Mouse (Mus musculus): ENCODE data around the gene Zc3h18.

The Zc3h18 gene

DNA sequence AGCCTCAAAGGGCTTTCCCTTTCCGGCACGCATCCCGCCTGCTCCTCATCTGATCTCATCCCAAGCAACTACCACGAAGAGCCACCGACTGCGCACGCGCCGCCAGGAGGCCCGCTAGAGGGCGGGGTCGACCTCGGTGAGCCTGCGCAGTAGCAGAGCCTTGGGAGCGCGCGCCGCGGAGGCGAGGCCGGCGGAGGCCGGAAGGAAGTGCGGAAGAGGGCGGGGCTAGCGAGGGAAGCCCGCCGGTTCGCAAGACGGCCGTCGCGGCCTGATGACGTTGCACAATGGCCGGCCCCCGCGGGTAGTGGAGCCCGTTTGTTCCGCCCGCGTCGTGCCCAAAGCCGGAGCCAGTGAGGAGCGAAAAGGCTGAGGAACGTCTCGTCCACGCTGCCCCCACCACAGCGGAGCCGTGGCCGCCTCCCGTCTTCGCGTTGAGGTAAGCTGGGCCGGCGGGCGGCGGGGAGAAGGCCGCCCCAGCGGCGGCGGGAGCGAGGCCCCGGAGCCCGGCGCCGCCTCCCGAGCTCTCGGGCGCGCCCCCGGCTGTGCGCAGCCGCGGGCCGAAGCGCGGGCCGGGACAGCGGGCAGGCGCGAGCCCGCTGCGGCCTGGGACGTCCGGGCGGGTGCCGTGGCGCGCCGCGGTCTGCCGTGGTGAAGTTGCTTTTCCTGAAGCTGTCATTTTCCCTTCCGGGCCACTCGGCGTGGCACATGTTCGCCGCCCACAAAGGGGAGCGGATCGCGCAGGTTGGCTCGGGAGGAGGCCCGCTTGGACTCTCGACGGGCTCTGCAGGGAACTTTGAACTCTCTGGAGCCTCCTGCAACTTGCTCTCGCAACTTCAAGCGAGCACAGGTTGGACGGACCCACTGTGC, at the start of gene Zc3h18:
Zc3h18 (plus strand) TSS at position 245 of the 867 bp plus-strand sequence.
- in situ Hi-C loops (cut with MboI, MseI), result loop anchor here (5.0 kb wide), 1 partner anchor 94 kb away; the partner anchor contains the start of gene Zfpm1

DNA sequence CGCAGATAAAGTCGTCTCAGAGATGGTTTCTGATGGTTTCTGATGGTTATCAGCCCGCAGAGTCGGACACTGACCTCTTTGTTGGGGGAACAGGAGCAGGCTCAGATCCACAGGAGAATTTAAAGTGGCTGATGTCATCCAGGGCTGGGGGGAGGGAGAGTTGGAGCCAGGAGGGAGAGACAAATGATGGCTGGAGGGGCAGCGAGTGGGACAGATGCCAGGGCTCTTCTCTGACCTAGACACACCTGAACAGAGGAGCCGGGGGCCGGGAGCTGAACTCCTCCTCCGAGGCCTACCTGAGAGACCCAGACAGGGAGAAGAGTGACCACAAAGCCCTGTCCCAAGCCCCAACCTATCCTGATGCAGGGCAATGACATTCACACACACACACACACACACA, 47.3 kb upstream of the Zc3h18 start:
- in situ Hi-C loops (cut with MboI, MseI), result loop anchor here (10.0 kb wide), 1 partner anchor 486 kb away; no protein-coding TSS in a partner anchor

DNA sequence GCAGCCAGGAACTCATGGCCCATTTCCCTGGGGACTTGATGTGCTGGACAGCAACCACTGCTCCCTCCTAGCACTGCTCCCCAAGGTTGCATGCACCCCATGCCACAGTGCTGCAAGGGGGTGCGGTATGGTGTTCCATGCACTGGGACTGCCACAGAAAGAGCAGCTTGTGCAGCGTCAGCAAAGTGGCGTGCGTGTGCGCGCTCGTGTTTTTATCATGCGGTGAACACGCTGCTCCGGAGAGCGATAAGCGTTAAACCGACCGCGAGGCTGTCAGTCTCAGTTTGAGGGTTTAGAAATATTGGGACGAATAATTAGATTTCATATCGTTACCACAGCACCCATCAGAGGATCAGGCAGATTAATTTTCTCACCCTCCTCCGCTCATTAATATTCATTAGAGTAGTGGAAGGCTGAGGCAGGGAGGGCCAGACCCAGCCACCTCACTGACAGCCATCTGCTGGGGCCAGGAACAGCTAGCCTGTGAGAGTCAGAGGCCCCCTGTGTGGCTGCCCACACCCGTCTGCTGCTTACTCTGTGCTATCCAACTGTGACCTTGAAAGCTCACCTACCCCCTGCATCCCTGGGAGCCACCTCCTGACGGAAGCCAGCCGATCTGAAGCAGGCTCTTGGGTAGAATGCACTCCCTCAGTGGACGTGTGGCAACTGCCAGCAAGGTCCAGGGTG, 46.7 kb upstream of the Zc3h18 start:
- in situ Hi-C loops (cut with MboI, MseI), result loop anchor here (5.0 to 10.0 kb wide), 2 partner anchors 57 to 485 kb away; no protein-coding TSS in a partner anchor

DNA sequence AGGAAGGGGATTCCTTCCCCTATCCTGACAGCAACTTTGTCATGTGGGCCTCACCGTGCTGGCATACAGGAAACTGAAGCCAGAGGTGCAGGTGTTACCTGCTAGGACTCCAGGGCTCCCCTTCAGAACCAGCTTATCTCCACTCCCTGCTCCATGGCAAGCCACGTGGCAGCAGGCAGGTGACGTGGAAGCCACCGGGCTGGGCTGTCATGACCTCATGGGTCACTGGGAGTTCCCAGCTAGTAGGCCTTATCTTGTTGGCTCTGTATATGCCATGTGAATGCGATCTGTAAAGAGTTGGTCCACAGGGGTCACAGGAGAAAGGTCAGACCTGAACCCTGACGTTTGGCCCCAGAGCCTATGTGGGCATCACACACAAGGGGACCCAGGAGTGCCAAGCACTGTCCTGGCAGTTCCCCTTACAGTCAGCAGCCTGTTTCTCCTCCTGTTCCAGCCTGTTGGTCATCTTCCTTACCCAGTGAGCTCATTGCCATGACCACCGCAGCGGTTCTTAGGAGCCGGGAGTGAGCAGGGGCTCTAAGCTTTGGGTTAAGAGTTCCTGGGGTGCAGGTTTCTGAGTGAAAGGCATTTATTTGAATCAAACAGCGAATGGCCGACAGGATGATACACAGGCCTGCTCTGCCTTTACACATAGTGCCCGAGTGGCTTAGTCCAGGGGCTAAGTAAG, 45.8 kb upstream of the Zc3h18 start:
- in situ Hi-C loops (cut with MboI, MseI), result loop anchor here (5.0 kb wide), 1 partner anchor 58 kb away; no protein-coding TSS in a partner anchor

DNA sequence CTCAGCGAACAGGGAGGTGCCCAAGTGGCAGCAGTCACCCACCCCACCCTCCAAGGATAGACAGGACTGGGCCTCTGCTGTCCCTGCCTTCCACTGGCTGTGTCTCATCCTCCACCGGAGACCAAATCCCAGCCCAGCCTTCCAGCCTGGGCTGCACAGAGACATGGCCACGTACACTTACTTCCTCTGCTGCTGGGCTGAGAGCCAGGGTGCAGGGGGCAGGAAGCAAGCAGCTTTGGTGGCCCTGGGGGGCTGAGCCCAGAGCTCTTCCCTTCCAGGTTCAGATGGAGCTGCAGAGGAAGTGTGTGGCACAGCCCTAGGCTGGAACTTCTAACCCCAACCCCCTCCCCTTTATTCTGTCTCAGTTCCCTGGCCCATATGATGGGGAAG, 45.3 kb upstream of the Zc3h18 start:
- in situ Hi-C loops (cut with MboI, MseI), result loop anchor here (5.0 kb wide), 1 partner anchor 59 kb away; no protein-coding TSS in a partner anchor

DNA sequence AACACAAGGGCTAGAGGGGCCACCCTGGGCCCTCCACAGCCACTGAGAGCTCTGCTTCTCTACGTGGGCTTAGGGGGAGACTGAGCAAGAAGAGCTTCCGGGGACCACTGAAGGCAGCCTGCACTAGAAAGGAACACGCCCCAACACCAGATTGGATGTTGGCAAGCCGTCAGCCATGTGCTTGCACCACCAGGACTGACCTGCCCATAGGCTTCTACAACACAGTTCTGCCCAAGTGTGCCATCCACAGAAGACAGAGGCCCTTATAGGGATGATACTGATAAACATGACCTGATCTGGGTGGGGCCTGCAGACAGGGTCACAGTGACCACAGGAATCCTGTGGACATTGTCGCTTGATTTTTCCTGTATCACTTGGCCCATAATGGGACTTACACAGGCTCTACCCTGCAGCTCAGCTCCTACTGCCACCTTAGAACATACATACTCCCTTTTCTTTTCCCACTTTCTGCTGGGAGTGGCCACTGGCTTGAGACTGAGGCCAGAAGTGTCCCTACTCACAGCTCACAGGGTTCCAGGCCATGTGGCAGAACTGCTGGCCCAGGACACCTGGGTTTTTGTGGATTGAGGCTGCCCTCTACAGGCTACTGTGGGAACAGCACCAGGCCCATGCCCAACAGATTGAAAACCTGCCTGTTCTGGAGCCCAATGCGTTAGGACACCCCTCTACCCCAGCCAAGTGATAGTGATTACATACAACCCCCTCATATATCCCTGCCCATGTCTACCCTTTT, 43.5 kb upstream of the Zc3h18 start:
- in situ Hi-C loops (cut with MboI, MseI), result loop anchor here (5.0 kb wide), 1 partner anchor 61 kb away; no protein-coding TSS in a partner anchor

DNA sequence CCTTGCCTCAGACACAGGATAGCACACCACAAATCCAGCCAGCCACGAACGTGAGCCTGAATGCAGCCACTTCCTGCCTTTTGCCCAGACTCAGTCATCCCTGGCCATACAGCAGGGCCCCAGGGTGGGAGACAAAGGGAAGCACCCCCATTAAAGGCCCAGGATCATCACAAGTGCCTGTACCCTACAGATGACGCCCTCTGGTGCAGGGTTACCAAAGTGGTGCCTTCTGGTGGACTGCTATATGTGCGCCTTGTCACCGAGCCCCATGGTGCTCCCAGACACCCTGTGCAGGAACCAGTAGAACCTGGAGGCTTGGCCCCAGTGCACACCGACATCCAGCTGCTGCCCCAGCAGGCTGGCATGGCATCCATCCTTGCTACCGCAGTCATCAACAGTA, 42.9 kb upstream of the Zc3h18 start:
- in situ Hi-C loops (cut with MboI, MseI), result loop anchor here (5.0 kb wide), 1 partner anchor 61 kb away; no protein-coding TSS in a partner anchor

DNA sequence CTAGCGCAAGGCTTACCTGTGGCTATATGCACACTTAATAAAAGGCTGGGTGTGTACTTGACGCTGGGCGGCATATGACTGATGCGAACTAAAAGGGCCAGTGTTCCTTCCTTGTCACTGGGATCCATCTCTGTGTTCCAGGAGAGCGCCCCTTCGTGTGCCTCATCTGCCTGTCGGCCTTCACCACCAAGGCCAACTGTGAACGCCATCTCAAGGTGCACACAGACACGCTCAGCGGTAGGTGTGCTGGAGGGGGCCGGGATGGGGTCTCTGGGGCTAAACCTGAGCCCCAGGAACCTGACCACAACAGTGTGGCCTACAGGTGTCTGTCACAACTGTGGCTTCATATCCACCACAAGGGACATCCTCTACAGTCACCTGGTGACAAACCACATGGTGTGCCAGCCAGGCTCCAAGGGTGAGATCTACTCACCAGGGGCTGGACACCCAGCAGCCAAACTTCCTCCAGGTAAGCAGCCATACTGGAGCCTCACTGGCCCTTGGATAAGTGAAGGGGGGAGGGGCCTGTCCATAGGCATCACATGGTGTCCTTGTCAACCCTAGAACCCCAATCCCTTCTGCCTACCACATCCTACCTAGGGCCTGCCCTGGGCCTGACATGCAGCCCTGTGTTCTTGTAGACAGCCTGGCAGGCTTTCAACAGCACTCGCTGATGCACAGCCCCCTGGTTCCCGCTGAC, 41.5 kb upstream of the Zc3h18 start:
- in situ Hi-C loops (cut with MboI, MseI), result loop anchor here (5.0 kb wide), 1 partner anchor 63 kb away; no protein-coding TSS in a partner anchor

DNA sequence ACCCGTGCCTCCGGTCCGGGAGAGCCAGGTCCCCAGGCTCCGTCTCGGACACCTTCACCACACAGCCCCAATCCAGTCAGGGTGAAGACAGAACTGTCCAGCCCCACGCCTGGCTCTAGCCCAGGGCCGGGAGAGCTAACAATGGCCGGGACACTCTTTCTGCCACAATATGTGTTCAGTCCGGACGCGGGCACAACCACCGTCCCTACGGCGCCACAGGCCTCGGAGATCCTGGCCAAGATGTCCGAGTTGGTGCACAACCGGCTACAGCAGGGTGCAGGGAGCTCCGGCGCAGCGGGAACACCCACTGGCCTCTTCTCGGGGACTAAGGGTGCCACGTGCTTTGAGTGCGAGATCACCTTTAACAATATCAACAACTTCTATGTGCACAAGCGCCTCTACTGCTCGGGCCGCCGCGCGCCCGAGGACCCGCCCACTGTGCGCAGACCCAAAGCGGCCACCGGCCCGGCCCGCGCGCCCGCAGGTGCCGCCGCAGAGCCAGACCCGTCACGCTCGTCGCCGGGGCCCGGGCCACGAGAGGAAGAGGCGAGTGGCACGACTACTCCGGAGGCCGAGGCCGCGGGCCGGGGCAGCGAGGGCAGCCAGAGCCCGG, 40.7 kb upstream of the Zc3h18 start:
- in situ Hi-C loops (cut with MboI, MseI), result no loop called here

DNA sequence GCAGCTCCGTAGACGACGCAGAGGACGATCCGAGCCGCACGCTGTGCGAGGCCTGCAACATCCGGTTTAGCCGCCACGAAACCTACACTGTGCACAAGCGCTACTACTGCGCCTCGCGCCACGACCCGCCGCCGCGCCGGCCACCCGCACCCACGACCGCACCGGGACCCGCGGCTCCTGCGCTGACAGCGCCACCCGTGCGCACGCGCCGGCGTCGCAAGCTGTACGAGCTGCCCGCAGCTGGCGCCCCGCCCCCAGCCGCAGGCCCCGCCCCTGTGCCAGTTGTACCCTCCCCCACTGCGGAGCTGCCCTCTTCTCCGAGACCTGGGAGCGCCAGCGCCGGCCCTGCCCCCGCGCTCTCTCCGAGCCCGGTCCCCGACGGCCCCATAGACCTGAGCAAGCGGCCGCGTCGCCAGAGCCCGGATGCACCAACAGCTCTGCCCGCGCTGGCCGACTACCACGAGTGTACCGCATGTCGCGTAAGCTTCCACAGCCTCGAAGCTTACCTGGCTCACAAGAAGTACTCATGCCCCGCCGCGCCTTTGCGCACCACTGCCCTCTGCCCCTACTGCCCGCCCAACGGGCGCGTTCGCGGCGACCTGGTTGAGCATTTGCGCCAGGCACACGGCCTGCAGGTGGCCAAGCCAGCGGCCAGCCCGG, 40.0 kb upstream of the Zc3h18 start:
- in situ Hi-C loops (cut with MboI, MseI), result no loop called here

DNA sequence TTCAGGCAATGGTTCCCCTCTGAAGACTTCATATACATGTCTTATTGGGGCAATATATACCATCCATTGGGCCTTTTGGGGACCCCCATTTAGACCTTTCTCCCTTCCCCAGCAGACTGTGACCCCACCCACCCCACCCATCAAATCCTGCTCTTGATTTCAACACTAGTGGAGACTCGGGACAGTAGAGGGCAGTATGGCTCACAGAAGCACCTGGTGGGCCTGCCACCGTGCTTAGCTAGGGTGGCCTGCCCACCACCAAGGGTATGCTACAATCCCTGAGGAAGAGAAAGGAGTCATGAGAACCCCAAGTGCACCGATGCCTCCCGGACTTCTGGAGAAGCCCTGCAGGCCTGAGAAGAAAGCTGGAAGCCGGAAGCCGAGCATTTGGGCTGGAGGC, 37.6 kb upstream of the Zc3h18 start:
- in situ Hi-C loops (cut with MboI, MseI), result no loop called here

DNA sequence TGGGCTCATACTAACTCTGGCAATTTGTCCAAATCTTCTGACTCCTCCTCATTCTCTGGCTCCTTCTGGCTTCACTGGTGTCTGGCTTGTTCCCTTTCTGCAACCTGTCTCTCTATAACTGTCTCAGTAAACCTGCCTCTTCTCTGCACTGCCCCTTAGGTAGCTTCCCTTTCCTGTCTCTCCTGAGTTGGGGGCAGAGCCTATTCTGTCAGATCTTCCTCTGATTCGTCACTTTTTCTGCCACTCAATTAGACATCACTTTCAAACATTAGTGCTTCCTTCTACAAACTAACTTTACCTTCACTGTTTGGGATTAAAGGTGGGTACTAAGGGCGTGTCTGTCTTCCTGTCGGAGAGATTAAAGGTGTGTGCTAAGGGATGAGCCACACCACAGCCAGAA, 35.6 kb upstream of the Zc3h18 start:
- in situ Hi-C loops (cut with MboI, MseI), result no loop called here

DNA sequence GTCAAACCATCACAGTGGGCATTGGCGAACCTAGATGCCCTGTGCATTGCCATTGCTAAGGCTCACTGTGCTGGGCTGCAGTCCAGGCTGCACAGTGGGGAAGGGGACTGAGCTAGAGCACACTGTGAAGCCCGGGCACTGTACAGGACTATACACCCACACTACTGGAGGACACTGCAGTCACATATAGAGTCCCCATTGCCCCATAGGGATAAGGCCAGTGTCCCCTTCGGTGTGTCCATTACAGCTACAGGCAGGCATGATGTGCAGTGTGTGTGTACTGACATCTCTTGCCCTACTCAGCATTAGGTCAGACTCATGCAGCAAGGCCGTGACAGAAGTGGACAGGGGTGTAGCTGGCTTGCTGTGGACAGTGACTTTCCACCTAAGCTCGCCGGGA, 34.6 kb upstream of the Zc3h18 start:
- in situ Hi-C loops (cut with MboI, MseI), result no loop called here

DNA sequence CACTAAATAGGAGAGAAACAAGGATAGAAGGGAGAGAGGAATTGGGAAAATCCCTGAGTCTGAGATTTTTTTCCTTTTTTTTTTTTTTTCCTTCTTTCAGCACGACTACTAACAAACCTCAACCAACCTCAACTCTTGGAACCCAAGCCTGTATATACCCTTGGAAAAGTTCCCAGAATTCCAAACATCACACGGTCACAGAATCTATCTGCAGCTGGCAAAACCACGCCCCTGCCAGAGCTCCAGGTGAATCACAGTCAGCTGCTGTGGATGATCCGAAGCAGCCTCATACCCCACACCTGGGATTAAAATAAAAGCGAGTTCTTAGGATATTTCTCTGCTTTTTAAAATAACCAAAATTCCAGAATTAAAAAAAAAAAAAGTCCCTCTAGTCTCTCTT, 34.0 kb upstream of the Zc3h18 start:
- in situ Hi-C loops (cut with MboI, MseI), result no loop called here

DNA sequence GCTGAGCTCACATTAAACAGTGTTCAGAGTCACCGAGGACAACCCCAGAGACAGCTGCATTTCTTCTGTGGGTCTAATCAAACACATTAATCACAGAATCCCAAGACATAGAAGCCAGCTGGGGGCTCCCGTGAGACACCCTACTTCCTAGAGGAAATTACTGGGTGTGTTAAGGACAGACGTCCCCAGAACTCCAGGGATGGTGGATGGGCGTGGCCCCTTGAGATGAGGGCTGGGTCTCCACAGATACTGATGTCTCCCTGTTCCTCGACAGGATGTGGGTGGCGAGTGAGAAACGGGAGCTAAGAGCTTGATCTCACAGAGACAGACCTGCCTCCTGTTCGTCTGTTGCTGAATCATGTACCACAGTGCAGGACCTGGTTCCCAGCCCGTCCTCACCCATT, 33.6 kb upstream of the Zc3h18 start:
- in situ Hi-C loops (cut with MboI, MseI), result no loop called here

DNA sequence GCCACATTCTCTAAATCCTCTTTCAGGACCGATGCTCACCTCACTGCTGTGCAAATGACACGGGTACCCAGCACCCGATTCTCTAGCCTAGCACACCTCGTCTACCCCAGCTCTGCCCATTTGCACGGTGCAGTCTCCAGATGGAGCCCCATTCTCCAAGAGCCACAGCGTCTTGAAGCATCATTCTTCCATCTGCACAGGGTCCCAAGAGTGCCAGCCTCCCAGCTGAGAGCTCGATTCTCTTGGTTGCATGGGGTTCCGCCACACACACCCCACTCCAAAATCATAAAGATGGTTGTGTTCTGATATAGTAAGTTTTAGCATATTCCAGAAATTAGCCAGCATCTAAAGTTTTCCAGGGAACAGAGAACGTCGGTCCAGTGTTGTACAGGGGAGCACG, 33.1 kb upstream of the Zc3h18 start:
- in situ Hi-C loops (cut with MboI, MseI), result no loop called here

DNA sequence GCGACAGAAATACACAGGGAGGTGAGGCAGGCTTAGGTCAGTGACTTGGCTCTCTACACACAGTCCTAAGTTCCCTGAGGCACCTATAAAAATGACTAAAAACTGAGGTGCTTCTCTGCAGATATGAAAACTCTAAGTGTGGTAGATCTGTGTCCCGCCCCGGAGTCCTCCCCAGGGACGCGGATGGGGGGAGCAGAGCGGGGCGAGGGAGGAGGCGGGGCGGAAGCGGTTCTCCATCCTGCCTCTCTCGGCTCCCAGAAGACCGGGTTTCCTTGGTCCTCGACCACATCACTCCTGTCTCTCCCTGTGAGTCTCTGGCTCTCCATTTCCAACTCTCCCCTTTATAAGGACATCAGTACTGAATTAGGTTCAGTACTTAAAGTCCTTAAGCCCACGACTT, 32.7 kb upstream of the Zc3h18 start:
- in situ Hi-C loops (cut with MboI, MseI), result no loop called here

DNA sequence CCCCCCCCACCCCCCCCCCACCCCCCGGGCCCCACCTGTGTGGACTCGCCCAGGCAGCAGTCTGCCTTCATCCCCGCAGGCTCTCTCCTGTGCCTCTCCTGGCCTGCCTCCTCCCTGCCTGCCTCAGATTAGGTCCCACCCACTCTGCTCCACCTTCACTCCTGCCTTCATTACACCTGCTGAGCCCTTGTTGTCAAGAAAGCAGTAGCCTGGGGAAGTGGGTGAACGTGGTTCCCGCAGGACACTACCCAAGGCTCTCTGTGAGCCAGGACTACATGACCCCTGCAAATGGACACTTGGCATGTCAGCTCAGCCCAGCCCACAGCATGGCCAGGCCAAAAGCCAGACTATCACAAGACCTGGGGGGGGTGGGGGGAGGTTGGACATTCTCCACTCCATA, 32.2 kb upstream of the Zc3h18 start:
- in situ Hi-C loops (cut with MboI, MseI), result no loop called here

Data from T-helper 1 cell (primary cell).